Mouse (Mus musculus): ENCODE results near the gene Epm2aip1. TPM values are rescaled to one million over a fixed set of nuclear protein-coding genes. Genes with fewer than 3 reads are reported as not detected.

The Epm2aip1 gene
- polyA plus RNA-seq, 1 experiment from 2014 or later, result 46.2 TPM

GRCm38 (mm10) chr9:111294911-111295310 lies 23.2 kb downstream of the Epm2aip1 start:
- Histone ChIP-seq H3K27me3 (replicated peaks; ENCODE audit: control insufficient read depth, insufficient read depth, low read length) (no peaks in the 10 kb centered on the region), H3K27ac (ENCODE audit: low read depth, low read length) (no peak overlapping the region), H3K9me3 (ENCODE audit: control insufficient read depth, low read length) (no peaks in the 10 kb centered on the region), H3K36me3 (ENCODE audit: control insufficient read depth, insufficient read depth, low read length) (no peaks in the 10 kb centered on the region), H3K9ac (ENCODE audit: low read depth, low read length) (no peak overlapping the region), H3K4me2 (ENCODE audit: low read length) (no peak overlapping the region), H3K4me3 (ENCODE audit: low read length) (no peak overlapping the region), H3K4me1 (ENCODE audit: control insufficient read depth, insufficient read depth, low read depth, low read length) (no peaks in the 10 kb centered on the region; the same call in 1 of the 2 replicates)
- ATAC-seq, result no peak
- 98% methylated on average over 6 of the region's 6 CpGs for WGBS

GRCm38 (mm10) chr9:111295323-111295722 lies 23.6 kb downstream of the Epm2aip1 start:
- Histone ChIP-seq H3K27ac (ENCODE audit: low read depth, low read length) (no peak overlapping the region), H3K4me2 (ENCODE audit: low read length) (no peak overlapping the region), H3K9me3 (ENCODE audit: control insufficient read depth, low read length) (no peaks in the 10 kb centered on the region), H3K4me3 (ENCODE audit: low read length) (no peak overlapping the region), H3K36me3 (ENCODE audit: control insufficient read depth, insufficient read depth, low read length) (no peaks in the 10 kb centered on the region), H3K9ac (ENCODE audit: low read depth, low read length) (no peak overlapping the region), H3K27me3 (replicated peaks; ENCODE audit: control insufficient read depth, insufficient read depth, low read length) (no peaks in the 10 kb centered on the region), H3K4me1 (ENCODE audit: control insufficient read depth, insufficient read depth, low read depth, low read length) (no peaks in the 10 kb centered on the region)
- whole genome bisulfite sequencing, result 80% methylated on average over 2 of the region's 2 CpGs
- no peak for ATAC-seq

- WGBS, result 82% methylated on average over 7 of the region's 7 CpGs
- no peaks in the 10 kb centered on the region for H3K4me1 ChIP-seq (ENCODE audit: control insufficient read depth, insufficient read depth, low read depth, low read length)
- no peak overlapping the region for H3K27ac ChIP-seq (ENCODE audit: low read depth, low read length)
- no peak overlapping the region for H3K9ac ChIP-seq (ENCODE audit: low read depth, low read length)
- no peak for ATAC-seq
- no peaks in the 10 kb centered on the region for H3K27me3 ChIP-seq (replicated peaks; ENCODE audit: control insufficient read depth, insufficient read depth, low read length)
- H3K36me3 ChIP-seq (ENCODE audit: control insufficient read depth, insufficient read depth, low read length), result no peaks in the 10 kb centered on the region
- H3K4me2 ChIP-seq (ENCODE audit: low read length), result no peak overlapping the region
- no peaks in the 10 kb centered on the region for H3K9me3 ChIP-seq (ENCODE audit: control insufficient read depth, low read length)
- no peak overlapping the region for H3K4me3 ChIP-seq (ENCODE audit: low read length)
Observed at GRCm38 (mm10) chr9:111296433-111296832, 24.7 kb downstream of the Epm2aip1 start.

- no peaks in the 10 kb centered on the region for H3K36me3 ChIP-seq (ENCODE audit: control insufficient read depth, insufficient read depth, low read length)
- no peak overlapping the region for H3K4me2 ChIP-seq (ENCODE audit: low read length)
- no peaks in the 10 kb centered on the region; the same call in 1 of the 2 replicates for H3K27me3 ChIP-seq (replicated peaks; ENCODE audit: control insufficient read depth, insufficient read depth, low read length)
- 70% methylated on average over 2 of the region's 2 CpGs for WGBS
- no peaks in the 10 kb centered on the region for H3K4me1 ChIP-seq (ENCODE audit: control insufficient read depth, insufficient read depth, low read depth, low read length)
- H3K9me3 ChIP-seq (ENCODE audit: control insufficient read depth, low read length), result no peaks in the 10 kb centered on the region
- no peak overlapping the region for H3K9ac ChIP-seq (ENCODE audit: low read depth, low read length)
- H3K27ac ChIP-seq (ENCODE audit: low read depth, low read length), result no peak overlapping the region
- no peak for ATAC-seq
- H3K4me3 ChIP-seq (ENCODE audit: low read length), result no peak overlapping the region
Observed at GRCm38 (mm10) chr9:111298606-111299005, 26.9 kb downstream of the Epm2aip1 start.

- H3K27ac ChIP-seq (ENCODE audit: low read depth, low read length), result no peak overlapping the region
- no peak overlapping the region for H3K9ac ChIP-seq (ENCODE audit: low read depth, low read length)
- H3K4me3 ChIP-seq (ENCODE audit: low read length), result no peak overlapping the region
- no peaks in the 10 kb centered on the region for H3K9me3 ChIP-seq (ENCODE audit: control insufficient read depth, low read length)
- no peaks in the 10 kb centered on the region for H3K36me3 ChIP-seq (ENCODE audit: control insufficient read depth, insufficient read depth, low read length)
- H3K4me1 ChIP-seq (ENCODE audit: control insufficient read depth, insufficient read depth, low read depth, low read length), result no peaks in the 10 kb centered on the region
- no peaks in the 10 kb centered on the region; the same call in 1 of the 2 replicates for H3K27me3 ChIP-seq (replicated peaks; ENCODE audit: control insufficient read depth, insufficient read depth, low read length)
- no peak for ATAC-seq
- WGBS, result 41% methylated on average over 12 of the region's 12 CpGs
- H3K4me2 ChIP-seq (ENCODE audit: low read length), result no peak overlapping the region
Observed at GRCm38 (mm10) chr9:111302196-111302831, 30.6 kb downstream of the Epm2aip1 start.

GRCm38 (mm10) chr9:111304036-111304435 lies 32.3 kb downstream of the Epm2aip1 start:
- ATAC-seq, result no peak
- no peak overlapping the region for H3K4me2 ChIP-seq (ENCODE audit: low read length)
- no peaks in the 10 kb centered on the region for H3K9me3 ChIP-seq (ENCODE audit: control insufficient read depth, low read length)
- H3K27me3 ChIP-seq (replicated peaks; ENCODE audit: control insufficient read depth, insufficient read depth, low read length), result no peaks in the 10 kb centered on the region; the same call in 1 of the 2 replicates
- no peak overlapping the region for H3K9ac ChIP-seq (ENCODE audit: low read depth, low read length)
- no peak overlapping the region for H3K27ac ChIP-seq (ENCODE audit: low read depth, low read length)
- no peaks in the 10 kb centered on the region for H3K36me3 ChIP-seq (ENCODE audit: control insufficient read depth, insufficient read depth, low read length)
- WGBS, result 88% methylated on average over 6 of the region's 6 CpGs
- H3K4me3 ChIP-seq (ENCODE audit: low read length), result no peak overlapping the region
- H3K4me1 ChIP-seq (ENCODE audit: control insufficient read depth, insufficient read depth, low read depth, low read length), result no peaks in the 10 kb centered on the region

GRCm38 (mm10) chr9:111306142-111306541 lies 34.4 kb downstream of the Epm2aip1 start:
- Histone ChIP-seq H3K4me3 (ENCODE audit: low read length) (no peak overlapping the region), H3K9ac (ENCODE audit: low read depth, low read length) (no peak overlapping the region), H3K9me3 (ENCODE audit: control insufficient read depth, low read length) (no peaks in the 10 kb centered on the region), H3K4me1 (ENCODE audit: control insufficient read depth, insufficient read depth, low read depth, low read length) (no peaks in the 10 kb centered on the region; the same call in 1 of the 2 replicates), H3K27me3 (replicated peaks; ENCODE audit: control insufficient read depth, insufficient read depth, low read length) (peaks cover 10% of the 10 kb centered on the region), H3K4me2 (ENCODE audit: low read length) (no peak overlapping the region), H3K27ac (ENCODE audit: low read depth, low read length) (no peak overlapping the region), H3K36me3 (ENCODE audit: control insufficient read depth, insufficient read depth, low read length) (no peaks in the 10 kb centered on the region)
- WGBS, result 85% methylated on average over 7 of the region's 7 CpGs
- no peak for ATAC-seq

- Histone ChIP-seq H3K4me2 (ENCODE audit: low read length) (peak within 1 kb of the TSS; percentile 85), H3K9me3 (ENCODE audit: control insufficient read depth, low read length) (no peaks in the 10 kb centered on the region; the same call in 1 of the 2 replicates), H3K9ac (ENCODE audit: low read depth, low read length) (peak within 1 kb of the TSS; percentile 76), H3K27me3 (replicated peaks; ENCODE audit: control insufficient read depth, insufficient read depth, low read length) (peaks cover 25% of the 10 kb centered on the region), H3K36me3 (ENCODE audit: control insufficient read depth, insufficient read depth, low read length) (no peaks in the 10 kb centered on the region), H3K27ac (ENCODE audit: low read depth, low read length) (peak within 1 kb of the TSS; percentile 74), H3K4me1 (ENCODE audit: control insufficient read depth, insufficient read depth, low read depth, low read length) (peaks cover 8% of the 10 kb centered on the region), H3K4me3 (ENCODE audit: low read length) (peak within 1 kb of the TSS; percentile 71)
- ATAC-seq, result peak; percentile 77
- WGBS, result 8% methylated on average over 64 of the region's 72 CpGs
Observed at GRCm38 (mm10) chr9:111311031-111311842, 39.5 kb downstream of the Epm2aip1 start, which contains the start of gene Trank1. Gene Trank1, plus strand, starts transcription at chr9:111311739.

- peak; percentile 32 for ATAC-seq
- Histone ChIP-seq H3K9me3 (ENCODE audit: control insufficient read depth, low read length) (no peaks in the 10 kb centered on the region; the same call in 1 of the 2 replicates), H3K4me2 (ENCODE audit: low read length) (peak overlapping the region; percentile 85), H3K27me3 (replicated peaks; ENCODE audit: control insufficient read depth, insufficient read depth, low read length) (peaks cover 25% of the 10 kb centered on the region), H3K36me3 (ENCODE audit: control insufficient read depth, insufficient read depth, low read length) (no peaks in the 10 kb centered on the region), H3K27ac (ENCODE audit: low read depth, low read length) (peak overlapping the region; percentile 74), H3K4me3 (ENCODE audit: low read length) (peak overlapping the region; percentile 71), H3K9ac (ENCODE audit: low read depth, low read length) (peak overlapping the region; percentile 76), H3K4me1 (ENCODE audit: control insufficient read depth, insufficient read depth, low read depth, low read length) (peaks cover 8% of the 10 kb centered on the region)
- 1% methylated on average over 55 of the region's 98 CpGs for WGBS
Observed at GRCm38 (mm10) chr9:111311843-111312441, 40.2 kb downstream of the Epm2aip1 start.
